Mouse (Mus musculus) adrenal gland, postnatal 4 days (tissue): ENCODE measurements around the gene Trim71. TPM values are rescaled to one million over a fixed set of nuclear protein-coding genes. Genes with fewer than 3 reads are reported as not detected.

Experiments
- DNase-seq, 2 experiments: peaks; one replicate each; pipeline ENCODE4 v3.0.0; 2021 to 2022; ENCODE audit warnings: low spot score in 2 of 2, mixed read lengths in 2 of 2
- long read RNA-seq, 2 experiments: library from polyadenylated mRNA; stranded (forward); transcript quantifications; one replicate each; pipeline ENCODE4 v2.0.0; 2021
- total RNA-seq, 2 experiments: library from RNA; stranded (reverse); gene quantifications; 2 replicates each; pipeline ENCODE4 v1.2.3; 2021

Trim71 gene
- under 1 TPM in 1 of 2 experiments, not detected in 1; 0.36 TPM for total RNA-seq
- long read RNA-seq, experiment 1, result 0 reads
- long read RNA-seq, experiment 2, result 0 reads

DNA sequence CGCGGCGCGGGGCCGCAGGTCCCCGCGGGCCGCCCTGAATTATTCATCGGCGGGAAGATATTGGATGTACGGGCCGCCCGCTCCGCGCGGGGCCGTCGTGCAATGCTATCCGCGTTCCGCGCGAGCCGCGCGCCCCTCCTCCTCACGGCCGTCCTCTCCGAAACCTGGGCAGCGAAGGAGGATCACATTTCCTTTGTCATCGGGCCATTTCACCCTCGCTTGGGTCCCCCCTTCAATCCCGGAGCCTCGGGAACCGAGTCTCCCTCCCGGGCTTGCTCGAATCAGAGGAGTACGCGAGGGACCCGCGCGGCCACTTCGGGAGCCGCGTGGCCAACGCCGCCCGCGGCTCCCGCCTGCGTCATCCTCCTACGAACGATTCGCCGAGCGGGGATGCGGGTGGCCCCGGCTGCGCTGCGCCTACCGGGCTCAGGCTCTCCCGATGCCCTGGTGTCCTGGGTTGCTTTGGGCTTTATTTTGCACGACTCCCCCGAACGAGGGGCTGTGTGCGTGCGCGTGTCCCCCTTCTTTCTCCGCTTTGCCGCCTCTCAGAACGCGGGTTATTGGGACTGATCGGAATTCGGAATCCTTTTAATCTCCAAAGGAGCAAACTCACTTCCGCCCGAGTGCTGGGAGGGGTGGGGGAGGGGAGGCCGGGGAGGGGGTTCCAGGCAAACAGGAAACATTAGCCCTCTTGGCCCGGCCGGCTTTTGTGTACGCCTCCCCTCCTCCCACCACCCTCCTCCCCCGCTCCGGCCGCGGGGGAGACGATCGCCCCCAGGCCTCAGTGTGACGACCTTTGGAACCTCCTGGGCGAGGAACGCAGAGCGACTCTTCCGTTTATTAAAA, at the start of gene Trim71:
Gene Trim71, minus strand, starts transcription at position 609 of the 846 bp plus-strand sequence.
- no peak for DNase-seq

DNA sequence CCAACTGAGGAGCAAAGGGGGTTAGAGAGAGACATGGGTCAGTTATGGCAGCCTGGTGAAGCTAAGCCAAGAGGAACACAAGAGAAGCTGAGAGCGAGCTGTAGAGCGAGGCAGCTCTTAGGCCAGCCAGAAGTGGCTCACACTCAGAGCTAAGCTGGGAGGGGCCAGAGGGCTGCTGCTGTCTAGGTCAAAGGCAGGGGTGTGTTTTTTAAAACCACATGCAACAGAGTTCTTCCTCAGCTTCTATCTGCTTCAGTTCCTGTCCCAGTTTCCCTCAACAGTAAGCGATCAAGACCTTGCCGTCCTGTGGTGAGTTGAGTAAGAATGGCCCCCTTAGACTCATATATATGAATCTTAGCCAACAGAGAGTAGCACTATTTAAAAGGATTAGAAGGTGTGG, 48.9 kb upstream of the Trim71 start:
- DNase-seq, result no peak

DNA sequence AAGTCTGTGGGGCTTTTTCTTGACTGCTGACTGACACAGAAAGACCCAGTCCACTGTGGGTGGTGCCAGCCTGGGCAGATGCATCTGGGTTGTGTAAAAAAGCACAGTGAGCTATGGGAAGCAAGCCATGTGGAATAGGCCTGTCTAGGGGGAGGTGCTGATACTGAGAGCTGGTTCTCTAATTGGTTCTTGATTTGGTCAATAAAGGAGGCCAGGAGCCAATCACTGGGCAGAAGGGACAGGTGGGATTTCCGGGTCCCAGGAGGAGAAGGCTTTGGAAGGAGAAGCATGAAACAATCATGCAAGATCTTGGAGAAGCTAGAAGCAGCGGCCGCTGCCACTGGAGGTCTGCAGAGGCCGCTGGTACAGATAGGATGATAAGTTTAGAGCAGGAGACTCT, 48.4 kb upstream of the Trim71 start:
- no peak for DNase-seq

DNA sequence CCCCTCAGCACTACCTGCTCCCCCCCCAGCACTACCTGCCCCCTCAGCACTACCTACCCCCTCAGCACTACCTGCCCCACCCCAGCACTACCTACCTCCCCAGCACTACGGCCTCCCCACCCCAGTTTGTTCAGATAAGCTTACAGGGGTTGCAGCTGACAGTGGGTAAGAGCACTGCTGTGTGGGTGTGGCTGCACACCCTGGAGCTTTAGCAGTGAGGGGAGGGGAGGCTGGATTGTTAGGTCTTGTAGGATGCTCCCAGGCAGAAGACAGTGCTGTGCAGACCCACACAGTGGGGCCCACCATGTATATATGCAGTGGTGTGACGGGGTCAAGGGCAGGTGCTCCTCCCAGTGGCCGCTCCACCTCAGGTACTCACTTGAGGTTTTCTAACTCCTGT, 46.1 kb upstream of the Trim71 start:
- no peak for DNase-seq

DNA sequence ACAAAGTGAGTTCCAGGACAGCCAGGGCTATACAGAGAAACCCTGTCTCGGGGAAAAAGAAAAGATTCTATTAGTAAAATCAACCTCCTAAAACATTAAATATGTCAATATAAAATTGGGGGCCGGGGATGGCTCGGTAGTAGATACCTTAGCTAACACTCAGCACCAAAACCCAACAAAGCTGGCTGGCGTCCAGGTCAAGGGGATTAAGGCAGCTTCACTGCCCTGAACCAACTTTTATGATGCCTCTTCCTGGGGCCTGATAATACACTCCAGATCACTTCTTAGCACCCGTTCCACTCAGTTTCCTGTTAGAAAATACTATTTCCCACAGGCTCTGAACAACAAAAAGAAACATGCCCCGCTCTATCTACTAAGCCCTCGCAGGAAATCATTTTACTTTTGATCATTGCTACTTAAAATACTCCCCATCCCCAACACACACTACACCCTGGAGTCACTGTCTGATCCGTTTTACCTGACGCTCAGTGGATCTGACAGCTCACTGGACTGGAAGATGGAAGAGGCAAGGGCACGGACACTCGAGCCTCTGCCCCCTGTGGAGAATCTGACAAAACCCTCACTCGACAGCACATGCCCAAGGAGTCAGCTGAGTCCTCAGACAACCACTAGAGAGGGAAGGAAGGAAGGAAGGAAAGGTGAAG, 39.8 kb upstream of the Trim71 start:
- DNase-seq, result no peak

DNA sequence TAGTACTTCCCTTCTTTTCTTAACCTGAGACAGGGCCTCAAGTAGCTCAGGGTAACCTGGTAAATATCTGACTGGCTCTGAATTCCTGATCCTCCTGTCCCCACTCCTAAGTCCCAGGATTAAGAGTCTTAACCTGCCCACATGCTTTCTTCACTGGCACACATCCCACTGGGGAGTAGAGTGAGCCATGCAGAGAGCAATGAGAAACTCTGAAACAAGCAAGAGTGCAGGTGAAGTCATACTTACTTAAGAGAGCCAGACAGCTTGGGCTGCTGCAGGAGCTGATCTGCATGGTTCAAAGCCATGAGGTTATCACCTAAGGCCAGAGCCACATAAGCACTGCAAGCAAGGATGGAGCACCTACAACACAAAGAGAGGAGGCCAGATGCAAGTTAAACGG, 36.9 kb upstream of the Trim71 start:
- no peak for DNase-seq

DNA sequence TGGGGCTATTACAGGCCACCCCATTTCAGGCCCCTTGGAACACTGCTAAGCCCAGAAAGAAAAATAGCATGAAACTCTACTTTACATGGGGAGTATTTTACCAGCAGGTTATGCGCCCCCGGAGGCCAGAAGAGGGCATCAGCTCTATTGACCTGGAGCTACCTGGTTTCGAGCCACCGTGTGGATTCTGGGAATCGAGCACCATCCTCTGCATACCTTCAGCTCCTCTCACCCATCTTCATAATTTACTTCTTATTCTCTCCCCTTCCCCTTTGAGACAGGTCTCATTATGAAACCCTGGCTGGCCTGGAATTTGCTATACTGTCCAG, 20.8 kb upstream of the Trim71 start:
- DNase-seq, result no peak

DNA sequence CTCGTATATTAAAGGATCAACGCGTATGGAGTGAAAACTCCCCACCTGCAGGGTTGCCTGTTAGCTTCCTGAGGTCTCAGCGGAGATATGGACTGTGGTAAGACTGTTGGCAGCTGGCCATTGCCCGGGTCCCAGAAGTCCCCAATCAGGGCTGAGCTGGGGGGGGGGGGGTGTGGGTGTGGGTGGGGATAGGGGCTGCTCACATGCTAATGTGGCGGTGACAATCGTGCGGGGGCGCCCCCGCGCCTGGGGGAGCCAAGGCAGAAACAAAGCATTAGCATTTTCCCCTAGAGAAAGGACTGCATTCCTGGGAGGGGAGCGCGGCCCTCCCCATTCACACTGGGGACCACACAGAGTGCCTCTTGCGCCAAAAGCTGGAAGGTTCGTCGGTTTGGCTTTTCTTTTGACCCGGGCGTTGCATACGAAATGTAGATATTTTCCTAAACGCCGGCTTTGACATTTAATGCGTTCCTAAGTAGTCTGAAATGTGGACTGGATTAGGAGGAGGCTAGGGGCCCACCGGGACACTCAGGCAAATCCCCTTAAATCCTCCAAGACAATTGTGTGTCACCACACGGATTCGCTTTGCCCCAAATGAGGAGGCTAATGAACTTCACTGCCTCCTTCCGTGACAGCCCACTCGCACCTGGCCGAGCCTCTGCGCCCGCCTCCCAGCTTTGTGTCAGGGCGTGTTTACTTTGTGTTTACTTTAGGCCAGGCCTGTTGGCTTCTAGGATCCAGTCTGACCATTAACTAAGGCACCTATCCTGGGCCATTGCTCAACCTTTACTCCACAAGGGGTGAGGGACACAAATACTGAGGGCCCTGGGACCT, 20.2 kb upstream of the Trim71 start:
- no peak for DNase-seq

DNA sequence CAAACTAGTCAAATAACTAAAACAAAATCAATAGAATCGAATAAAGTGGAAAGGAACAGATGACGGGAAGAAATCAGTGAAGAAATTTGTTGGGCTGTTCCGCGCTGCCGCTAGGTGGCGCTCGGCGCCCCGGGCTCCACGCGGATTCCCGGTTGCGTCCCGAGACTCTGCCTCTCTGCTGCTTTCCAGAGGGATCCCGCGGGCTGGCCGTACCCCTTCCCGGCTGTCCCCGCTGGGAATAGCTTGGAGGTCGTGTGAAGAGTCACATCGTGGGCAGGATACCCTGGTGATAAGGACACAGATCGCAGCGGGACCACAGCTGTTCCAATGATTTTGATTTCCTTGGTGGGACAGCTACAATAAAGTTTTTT, 19.6 kb upstream of the Trim71 start:
- DNase-seq, result peak; percentile 33 to 58

DNA sequence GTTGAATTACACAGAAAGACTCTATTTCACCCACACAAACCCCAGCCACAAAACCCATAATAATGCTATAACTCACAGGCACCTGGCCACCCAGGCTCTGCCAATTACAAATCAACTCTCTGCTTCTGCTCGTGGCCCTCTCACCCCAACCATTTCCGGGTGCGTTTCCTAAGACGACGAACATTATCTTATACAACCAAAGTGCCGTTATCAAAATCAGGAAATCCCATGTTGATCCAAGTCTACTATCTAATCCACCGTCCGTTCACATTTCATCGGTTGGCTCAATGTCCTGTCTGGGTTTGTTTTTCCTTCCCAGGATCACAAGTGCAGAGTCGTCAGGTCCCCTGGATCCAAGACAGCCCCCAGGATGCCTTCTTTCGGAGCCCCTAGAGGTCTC, 14.5 kb upstream of the Trim71 start:
- no peak for DNase-seq

DNA sequence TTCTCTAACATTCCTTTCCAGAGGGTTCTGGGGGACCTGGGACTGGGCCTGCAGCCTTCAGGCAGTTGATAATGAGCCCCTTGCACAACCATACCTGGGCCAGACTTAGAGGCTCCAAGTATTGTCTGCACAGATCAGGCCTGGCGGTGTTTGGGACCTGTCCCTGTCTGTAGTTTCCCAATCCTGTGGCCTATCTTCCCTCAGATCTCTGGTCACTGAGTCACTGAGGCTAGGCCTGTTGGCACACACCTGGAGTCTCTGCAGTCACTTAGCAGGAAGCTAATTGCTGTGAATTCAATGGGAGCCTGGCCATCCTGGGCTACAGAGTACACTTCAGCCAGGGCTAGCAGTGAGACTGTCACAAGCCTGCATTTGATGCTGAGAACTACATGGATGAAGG, 11.8 kb upstream of the Trim71 start:
- DNase-seq, result no peak

DNA sequence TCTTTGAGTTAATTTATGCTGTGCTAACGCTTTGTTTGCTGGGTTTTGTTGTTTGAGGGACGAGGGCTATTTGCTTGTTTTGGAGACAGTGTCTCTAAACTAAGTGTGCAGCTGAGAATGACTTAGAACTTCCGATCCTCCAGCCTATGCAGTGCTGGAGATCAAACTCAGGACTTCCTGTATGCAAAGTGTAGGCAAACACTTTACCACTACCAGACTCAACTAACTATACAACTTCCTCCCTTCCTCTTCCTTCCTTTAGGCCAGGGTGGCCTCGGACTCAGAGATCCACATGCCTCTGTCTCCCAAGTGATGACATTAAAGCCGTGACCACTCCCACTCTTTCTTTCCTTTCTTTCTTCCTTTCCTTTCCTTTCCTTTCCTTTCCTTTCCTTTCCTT, 9.4 kb upstream of the Trim71 start:
- DNase-seq, result no peak

DNA sequence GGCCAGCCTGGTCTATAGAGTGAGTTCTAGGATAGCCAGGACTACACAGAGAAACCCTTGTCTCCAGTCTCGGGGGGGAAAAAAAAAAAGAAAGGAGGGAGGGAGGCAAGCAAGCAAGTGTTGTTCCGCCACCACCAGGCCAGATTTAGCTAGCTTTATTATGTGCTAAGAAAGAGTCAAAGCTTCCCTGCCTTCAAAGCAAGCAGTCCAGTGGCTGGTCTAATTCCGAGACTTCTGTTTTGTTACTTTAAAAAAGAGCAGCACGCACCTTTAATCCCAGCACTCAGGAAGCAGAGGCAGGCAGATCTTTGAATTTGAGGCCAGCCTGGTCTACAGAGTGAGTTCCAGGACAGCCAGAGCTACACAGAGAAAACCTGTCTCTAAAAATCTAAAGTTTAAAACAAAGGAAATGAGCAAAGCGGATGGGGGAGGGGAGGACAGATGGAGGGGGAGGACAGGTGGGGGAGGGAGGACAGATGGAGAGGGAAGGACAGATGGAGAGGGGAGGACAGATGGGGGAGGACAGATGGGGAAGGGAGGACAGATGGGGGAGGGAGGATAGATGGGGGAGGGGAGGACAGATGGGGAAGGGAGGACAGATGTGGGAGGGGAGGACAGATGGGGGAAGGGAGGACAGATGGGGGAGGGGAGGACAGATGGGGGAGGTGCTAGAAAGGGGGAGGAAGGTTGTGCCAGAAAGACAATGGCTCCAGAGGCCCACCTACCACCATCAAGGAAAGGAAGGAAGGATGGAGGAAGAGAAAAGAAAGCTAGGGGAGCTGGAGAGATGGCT, 4.7 kb upstream of the Trim71 start:
- DNase-seq, result no peak

DNA sequence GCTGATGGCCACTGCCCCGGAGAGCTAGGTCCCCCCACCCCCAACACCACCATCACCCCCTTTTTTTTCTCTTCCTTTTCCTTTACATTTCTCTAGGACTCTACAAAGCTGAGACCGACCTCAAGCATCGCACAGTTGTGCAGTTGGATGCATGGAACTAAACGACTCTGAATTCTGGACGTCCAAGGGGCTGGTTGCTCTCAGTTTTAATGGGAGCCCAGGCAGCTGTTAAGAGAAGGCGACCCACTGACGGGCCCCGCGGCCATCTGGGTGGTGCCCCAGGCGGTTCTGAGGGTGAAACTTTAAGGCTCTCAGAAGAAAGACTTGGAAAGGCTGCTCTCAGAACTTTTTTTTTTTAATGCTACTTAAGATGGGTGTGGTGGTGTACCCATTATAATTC, 498 bp upstream of the Trim71 start:
- no peak for DNase-seq

DNA sequence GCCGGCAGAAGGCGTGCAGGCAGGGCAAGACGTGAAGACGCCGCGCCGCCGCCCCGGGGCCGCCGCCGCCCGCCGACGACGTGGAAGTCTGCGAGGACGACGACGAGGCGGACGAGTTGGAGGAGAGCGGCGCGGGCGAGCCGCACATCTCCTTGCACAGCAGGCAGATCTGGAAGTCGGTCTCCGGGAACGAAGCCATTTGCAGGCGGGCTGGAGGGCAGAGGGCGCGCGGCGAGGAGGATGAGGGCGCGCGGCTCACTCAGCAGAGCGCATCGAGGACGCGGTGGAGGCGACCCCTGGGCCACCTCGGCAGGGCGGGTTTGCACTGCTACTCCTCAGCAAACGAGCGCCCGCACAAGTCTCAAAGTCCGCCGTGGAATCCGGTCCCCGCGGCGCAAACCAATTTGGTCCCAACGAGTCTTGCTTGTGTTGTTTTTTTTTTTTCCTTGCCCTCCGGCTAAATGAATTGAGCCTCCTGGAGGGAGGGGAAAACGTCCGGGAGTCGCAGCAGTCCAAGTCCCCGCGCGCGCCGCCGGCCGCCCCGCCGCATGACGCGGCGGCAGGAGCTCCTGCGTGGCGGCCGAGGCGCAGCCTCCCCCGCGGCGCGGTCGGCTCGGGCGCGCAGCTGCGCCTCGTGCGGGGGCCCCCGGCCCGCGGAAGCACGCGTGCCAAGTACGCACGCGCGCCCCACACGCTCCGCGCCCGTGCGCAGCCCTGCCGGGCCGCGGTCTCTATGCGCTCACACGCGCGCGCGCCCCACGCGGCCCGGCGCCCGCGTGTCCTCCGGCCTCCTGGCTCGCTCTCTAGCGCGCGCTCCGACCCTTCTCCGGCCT, 1.0 kb downstream of the Trim71 start:
- DNase-seq, result no peak

DNA sequence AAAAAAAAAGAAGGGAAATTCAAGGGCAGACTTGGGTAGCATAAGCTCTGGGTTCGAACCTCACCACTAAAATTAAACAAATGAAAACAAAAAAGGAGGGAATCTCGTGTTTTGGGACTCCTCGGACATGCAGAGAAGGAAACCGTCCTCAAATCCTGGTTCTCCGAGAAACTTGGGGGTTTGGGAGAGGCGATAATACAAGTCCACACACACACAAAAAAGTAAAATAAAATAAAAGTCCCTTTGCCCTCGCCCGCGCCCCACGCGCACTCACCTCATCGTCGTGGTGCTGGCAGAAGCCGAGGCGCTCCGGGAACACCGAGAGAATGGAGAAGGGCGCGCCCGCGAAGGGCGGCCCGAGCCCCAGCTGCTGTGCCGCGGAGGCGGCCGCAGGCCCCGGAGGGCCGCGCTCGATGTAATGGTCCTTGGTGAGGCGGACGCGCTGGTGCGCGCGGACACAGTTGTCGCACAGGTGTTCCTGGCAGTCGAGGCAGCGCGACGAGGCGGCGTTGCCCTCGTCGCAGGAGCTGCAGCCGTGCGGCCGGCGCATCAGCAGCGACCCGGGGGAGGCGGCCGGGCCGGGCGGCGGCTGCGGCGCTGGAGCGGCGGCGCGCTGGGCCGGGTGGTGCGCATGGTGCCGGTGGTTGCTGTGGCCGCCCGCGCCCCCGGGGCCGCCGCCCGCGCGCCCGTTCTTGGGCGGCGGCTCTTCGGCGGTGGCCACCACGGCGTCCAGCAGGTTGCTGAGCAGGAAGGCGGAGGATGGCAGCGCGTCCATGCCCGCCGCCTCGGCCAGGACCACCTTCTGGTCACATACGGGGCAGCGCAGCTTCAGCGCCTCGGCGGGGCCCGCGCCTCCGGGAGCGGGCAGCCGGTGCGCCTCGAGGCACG, 1.9 kb downstream of the Trim71 start:
- no peak for DNase-seq

DNA sequence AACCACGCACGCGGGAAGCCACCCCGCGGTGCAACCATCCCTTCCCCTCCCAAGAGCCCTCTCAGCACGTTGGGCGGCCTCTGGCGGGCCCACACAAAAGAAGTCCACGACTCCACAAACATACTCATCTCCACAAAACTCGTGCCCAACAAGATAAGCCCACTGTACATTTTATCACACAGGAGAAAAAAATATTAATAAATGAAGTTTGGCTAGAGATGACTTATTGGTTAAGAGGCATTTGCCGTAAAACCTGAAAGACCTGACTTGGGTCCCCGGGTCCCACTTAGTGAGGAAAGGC, 2.5 kb downstream of the Trim71 start:
- no peak for DNase-seq

DNA sequence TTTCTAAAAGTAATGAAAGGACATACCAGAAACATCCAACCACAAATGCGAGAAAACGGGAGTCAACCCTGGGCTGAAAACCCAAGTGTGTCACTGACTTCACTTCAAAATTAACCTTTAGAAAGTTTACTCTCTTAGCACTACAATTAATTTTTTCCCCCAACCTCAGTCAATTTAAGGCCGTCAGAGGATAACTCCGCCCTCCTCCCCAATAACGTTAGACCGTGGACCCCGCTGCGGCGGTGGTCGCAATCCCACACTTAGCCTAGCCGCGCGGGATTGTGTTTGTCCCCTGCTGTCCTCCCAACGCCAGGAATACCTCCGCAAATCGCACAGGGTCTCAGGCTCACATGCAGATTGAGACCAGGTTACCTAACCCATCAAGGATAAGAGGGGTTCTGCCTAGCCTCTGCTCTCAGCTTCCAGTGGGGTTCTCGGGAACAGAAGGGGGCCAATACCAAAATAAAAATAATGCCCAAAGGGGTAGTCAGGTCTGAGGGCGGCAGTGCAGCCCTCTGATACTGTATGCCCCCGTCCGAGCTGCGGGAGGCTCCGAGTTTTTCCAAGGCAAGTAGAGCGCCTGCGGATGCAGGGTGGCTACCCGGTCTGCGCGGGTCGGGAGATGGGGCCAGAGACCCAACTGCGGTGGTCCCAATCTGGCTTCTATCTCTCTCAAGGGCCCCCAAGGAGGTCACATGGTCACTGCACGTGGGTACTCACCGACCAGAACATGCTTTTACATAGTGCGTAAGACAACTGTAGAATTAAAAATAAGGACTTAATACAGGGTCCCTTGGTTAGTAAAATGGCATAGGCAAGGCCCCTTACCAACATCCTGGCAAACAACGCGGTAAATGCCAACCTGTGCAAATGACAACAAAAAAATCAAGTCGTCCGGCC, 3.1 kb downstream of the Trim71 start:
- no peak for DNase-seq
